Mouse (Mus musculus) gastrocnemius, postnatal 14 days (tissue): ENCODE data around the gene Klhl5. TPM values are rescaled to one million over a fixed set of nuclear protein-coding genes. Genes with fewer than 3 reads are reported as not detected.
A peak's percentile ranks its signal among the peaks of the same experiment; 100 is the strongest.

Source experiments
- DNase-seq: peaks from one replicate; pipeline ENCODE4 v3.0.0; 2021; ENCODE audit warnings: mixed read lengths
- intact Hi-C: fragments of 180-260 bp; cut with DNase I; formaldehyde crosslinking; loops from one replicate; pipeline ENCODE4 v1.15.1; 2025; ENCODE audit warnings: low total_unique reads
- total RNA-seq, 2 experiments: library from RNA; stranded (reverse); gene quantifications; 2 replicates each; pipeline ENCODE4 v1.2.3; 2021

The Klhl5 gene
- total RNA-seq, 2 experiments from 2014 or later: 9.0 to 10.0 TPM

DNA sequence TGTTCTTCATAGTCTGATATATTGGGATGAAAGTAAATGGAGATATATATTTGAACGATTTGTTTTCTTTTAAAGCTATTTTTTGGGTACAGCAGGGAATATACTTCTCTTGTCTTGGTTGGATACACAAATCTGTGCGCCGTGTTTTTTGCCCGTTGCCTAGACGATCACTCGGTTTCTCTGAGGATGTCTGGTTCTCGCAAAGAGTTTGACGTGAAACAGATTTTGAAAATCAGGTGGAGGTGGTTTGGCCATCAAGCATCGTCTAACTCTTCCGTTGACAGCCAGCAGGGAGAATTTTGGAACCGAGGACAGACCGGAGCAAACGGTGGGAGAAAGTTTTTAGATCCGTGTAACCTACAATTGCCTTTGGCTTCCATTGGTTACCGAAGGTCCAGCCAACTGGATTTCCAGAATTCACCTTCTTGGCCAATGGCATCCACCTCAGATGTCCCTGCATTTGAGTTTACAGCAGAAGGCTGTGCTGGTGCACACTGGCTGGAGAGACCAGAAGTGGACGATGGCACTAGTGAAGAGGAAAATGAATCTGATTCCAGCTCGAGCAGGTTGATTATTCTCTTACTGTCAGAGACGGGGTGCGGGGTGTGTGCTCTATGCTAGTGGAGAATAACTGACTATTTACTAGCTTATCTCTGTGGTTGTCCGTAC, 24.0 kb downstream of the Klhl5 start:
- intact Hi-C loops: no loop called here
- no peak for DNase-seq

DNA sequence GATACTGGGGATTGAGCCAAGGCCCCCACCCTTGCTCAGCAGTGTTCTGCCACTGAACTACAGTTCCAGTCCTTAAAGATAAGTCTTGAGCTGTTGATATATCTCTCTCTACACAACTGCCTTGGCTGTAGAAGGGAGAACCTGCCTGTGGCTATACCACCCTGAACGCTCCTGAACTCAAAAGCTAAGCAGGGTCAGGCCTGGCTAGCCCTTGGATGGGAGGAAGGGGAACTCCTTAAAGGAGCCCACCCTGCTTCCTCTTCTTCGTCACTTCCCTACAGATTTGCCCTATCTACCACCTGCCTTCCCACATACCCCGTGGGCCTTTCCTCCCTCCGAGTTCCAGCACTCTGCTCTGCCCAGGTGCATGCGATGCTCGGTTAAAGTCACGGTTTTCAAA, 28.8 kb downstream of the Klhl5 start:
- intact Hi-C loops: no loop called here
- no peak for DNase-seq

DNA sequence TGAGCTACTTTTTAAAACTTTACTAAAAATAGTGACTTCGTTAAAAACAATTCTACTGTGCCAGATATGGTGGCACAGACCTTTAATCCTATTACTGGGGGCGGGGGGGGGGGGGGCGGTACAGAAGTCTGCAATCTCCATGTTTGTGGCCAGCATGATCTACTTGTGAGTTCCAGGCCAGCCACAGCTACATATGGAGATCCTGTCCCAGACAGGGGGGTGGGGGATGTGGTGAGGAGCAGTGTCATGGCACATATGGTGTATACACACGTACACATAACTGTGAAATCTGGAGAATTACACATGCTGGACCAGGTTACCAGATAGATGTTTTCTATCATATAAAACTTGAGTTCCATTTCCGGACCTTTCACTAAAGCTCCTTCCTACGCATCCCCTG, 29.7 kb downstream of the Klhl5 start:
- DNase-seq: no peak
- intact Hi-C loops: no loop called here

- intact Hi-C loops: no loop called here
Measured at GRCm38 (mm10) chr5:65141242-65141641, 33.9 kb downstream of the Klhl5 start.

DNA sequence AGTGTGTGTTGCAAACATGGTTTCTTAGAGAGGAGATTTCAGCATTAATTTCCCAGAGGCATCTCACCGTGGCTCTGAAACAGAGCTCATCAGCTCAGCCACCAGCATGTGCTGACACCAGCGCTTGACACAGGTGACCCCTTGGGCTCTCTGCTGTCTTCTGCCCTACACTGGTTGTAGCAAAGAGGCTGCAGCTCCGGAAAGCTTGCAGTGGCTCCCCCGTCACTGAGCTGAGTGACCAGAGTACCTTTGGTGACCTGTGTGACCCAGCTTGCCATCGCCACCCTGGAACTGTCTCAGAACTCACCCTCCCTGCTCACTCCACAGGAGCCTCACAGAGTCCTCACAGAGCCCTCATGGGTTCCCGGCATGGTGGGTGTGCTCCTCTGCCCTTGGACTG, 34.9 kb downstream of the Klhl5 start:
- DNase-seq: no peak
- intact Hi-C loops: no loop called here

More at GRCm38 (mm10) chr5:65141242-65141641, 33.9 kb downstream of the Klhl5 start:
- no peak for DNase-seq

- intact Hi-C loops: no loop called here
- no peak for DNase-seq
Measured at GRCm38 (mm10) chr5:65145499-65146101, 38.3 kb downstream of the Klhl5 start.

DNA sequence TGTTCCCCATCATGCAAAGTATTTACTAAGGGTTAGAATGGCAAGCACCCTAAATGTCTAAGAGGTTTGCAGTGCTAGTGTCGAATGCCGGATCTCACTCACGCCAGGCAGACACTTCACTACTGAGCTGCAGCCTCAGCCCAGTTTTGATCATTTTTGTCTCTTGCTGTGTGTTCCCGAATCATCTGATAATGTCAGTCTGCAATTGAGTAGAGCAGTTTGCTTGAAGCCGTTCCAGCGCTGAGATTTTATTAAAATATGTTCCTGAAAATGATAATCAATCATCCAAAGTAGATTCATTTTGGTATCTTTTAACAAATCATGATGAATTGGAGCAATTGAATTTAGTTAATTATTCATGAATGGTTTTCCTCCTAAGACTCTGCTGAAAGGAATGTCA, 39.4 kb downstream of the Klhl5 start:
- intact Hi-C loops: no loop called here
- no peak for DNase-seq

- DNase-seq: no peak
- intact Hi-C loops: no loop called here
Measured at GRCm38 (mm10) chr5:65149706-65150105, 42.4 kb downstream of the Klhl5 start.

DNA sequence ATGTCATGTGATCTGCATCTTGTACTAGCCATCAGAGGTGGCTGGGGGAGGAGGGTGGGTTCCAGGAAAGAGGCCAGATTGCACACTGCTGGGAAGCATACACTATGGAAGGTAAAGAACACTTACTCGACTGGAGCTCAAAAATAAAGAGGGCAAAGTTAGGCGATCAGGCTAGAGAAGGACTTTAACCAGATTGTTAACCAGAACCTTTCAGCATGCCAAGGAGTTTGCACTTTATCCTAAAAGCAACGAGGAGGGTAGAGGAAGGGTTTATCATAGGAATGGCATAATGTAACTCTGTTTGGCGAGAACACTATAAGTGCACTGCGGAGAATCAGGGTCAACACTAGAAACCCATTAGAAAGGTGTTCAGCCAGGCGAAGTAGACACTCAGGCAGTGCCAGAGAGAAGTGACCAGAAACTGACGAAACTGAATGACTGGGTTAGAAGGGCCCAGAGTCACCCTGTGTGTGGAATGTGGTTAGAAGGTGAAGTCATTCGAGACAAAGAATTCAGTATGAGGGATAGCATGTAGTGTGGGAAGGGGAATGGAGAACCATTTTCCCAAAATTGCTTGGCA, 43.1 kb downstream of the Klhl5 start:
- intact Hi-C loops: no loop called here
- DNase-seq: no peak

GRCm38 (mm10) chr5:65151276-65151675, 43.9 kb downstream of the Klhl5 start:
- intact Hi-C loops: no loop called here
- DNase-seq: no peak

DNA sequence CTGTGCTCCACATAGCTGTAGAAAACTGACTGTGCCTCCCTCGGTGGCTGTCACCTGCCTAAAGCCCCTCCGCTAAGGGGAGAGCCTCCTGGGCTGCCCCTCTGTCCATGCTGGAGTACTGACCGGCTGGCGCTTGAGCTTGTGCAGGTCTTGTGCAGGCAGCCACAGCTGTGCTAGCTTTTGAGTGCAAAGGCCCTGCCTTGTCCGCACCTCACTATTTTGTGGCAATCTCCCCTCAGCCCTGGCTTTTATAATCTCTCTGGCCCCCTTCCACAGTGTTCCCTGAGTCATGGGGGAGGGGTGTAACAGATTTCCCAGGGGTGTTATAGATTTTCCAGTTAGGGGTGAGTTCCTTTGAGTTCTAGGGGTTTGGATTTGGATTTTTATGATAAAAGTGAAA, 44.4 kb downstream of the Klhl5 start:
- DNase-seq: no peak
- intact Hi-C loops: no loop called here

DNA sequence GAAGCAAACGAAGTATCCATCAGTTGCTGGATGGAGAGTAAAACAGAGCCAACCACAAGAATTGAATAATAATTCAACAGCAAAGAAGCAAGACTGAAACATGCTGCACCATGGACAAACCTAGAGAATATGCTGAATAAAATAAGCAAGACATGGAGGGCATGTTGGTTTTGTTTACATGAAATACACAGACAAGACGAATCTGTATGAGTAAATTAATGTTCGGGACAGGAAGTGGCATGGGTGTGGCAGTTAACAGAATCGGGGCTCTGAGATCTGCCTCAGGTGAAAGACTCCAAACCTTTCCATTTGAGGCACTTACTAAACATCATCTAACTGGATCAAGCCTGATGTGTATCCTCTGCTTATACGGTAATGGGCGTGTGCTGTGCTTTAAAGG, 46.9 kb downstream of the Klhl5 start:
- intact Hi-C loops: no loop called here
- DNase-seq: no peak

- DNase-seq: no peak
- intact Hi-C loops: no loop called here
Measured at GRCm38 (mm10) chr5:65156853-65157252, 49.5 kb downstream of the Klhl5 start.

DNA sequence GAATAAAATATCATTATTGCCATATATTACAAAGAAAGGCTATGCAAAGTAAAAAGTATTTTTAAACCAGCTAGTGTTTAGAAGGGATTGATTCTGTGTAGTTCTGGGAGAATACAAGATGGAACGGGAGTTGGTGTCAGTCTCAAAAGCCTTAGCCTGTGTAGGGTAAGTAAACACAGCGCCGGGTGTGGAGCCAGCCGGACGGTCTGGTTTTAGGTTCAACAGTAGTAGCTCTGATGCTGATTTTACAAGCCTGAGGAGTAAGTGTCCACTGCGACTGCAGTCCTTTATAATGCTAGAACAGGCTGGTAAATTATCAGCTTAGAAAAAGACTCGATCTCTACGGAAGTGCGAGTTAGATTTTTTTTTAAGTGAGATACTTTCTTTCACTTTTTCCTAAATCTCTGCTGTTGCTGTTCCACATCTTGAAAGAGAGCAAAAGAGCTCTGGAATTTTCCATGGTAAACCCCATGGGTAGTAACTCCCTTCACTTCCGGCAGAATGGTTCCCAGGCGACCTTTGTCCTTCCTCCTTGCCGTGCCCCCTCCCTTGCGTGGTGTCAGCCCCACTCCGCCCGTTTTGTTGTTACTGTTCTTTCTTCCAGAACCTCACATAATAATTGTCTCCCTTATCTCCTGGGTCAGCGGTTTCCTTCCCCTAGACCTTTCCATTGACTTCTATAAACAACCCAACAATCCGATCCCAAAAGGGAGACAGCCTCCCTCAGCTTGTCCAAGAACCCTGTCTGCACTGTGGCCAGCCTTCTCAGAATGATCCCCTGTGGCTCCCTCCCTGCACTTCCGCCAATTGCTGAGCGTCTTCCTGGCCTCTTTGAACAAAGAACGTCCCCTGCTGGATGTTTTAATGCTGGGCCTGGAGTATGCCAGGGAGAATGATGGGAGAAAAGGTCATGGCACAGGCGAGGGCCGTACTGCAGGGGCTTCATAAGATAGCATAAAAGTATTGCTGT, 50.4 kb downstream of the Klhl5 start:
- intact Hi-C loops: no loop called here

GRCm38 (mm10) chr5:65158696-65159305, 51.5 kb downstream of the Klhl5 start:
- intact Hi-C loops: no loop called here

More for the DNA sequence above, 50.4 kb downstream of the Klhl5 start:
- DNase-seq: peak; percentile 63

GRCm38 (mm10) chr5:65163001-65163400, 55.7 kb downstream of the Klhl5 start:
- intact Hi-C loops: no loop called here
- DNase-seq: peak; percentile 52

More at GRCm38 (mm10) chr5:65158696-65159305, 51.5 kb downstream of the Klhl5 start:
- DNase-seq: no peak

DNA sequence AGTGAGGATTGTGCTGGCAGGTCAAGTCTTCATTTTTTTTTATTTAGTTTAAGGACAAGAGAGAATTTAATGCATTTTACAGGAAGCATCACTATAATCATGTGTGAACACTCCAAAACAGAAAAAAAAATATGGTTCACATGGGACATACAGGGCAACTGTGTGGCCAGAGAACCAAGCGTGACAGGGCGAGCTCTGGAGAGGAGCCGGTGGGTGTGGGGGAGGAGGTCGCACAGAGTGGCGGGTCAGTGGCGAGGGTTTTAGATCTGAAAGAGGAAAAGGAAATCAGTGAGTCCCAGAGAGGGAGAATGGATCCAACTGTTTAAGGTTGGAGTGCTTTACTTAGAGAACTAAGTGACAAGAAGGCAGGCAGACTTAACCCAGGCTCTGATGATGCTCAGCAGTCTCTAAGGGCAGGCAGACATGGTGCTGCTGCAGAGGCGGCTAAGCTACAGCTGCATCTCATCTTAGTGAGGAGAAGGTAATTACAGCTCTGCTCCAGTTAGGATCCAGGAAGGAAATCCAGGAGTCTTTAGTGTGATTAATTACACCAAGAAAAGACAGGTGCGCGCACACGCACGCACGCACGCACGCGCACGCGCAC, 56.3 kb downstream of the Klhl5 start:
- intact Hi-C loops: no loop called here
- no peak for DNase-seq

- no peak for DNase-seq
- intact Hi-C loops: no loop called here
Measured at GRCm38 (mm10) chr5:65170206-65170605, 62.9 kb downstream of the Klhl5 start.
